Comparison of ENCODE assay signal across 11 mouse cellular contexts in the genomic region with DNA sequence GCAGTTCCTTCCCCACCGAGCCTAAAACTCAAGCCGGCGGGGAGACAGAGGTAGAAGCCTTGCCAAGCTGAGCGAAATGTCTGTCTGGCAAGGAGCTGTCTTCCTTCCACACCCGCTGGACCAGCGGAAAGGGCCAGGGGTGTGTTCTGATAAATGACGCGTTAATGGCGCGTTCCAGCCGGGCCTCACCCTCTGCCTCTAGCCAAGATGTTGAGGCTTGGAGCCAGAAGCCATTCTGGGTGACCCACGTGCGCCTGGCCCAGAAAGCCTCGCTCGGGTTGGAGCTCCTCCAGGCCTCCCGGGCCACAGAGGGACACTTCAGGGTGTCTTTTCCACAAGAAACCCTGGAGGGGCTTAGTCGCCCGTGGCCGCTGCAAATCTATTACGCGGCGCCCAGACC. TPM values are rescaled to one million over a fixed set of nuclear protein-coding genes. Genes with fewer than 3 reads are reported as not detected.
A peak's percentile ranks its signal among the peaks of the same experiment; 100 is the strongest.
DNase-seq lines count a peak whose midpoint lies in the region; ATAC-seq lines count a peak whose summit lies in the region.
"Had no signal": no experiment of that assay in that cellular context is flagged by ENCODE, and none has a peak within 500 bp of the region (broad histone marks: within the 10 kb centered on the region; RNA-seq: fewer than 3 reads in every experiment).

No protein-coding gene starts in this region.

- peak overlapping the region; percentile 23; the same call in 1 of the 2 replicates for H3K4me2 ChIP-seq in heart, embryonic 14.5 days (ENCODE audit: low read length)
- H3K4me2 ChIP-seq in hindbrain, embryonic 14.5 days (replicated peaks), result no peak overlapping the region
- H3K4me2 ChIP-seq: liver, embryonic 13.5 days had no signal

- peaks cover 2 to 7% of the 10 kb centered on the region in 2 experiments; a peak in 3 of 4 replicates for H3K4me1 ChIP-seq in heart, embryonic 14.5 days (ENCODE audit: control insufficient read depth in 2 of 2, insufficient read depth in 2 of 2, low read length in 2 of 2)
- peaks cover 7% of the 10 kb centered on the region; the same call in 1 of the 2 replicates for H3K4me1 ChIP-seq in hindbrain, embryonic 14.5 days (replicated peaks; ENCODE audit: control insufficient read depth, insufficient read depth, low read length)

- 1% methylated on average over 22 of the region's 22 CpGs for WGBS in heart, embryonic 14.5 days
- under 1% methylated on average over 22 of the region's 22 CpGs for WGBS in hindbrain, embryonic 14.5 days

- DNase-seq in Muller cell, postnatal 12 days (ENCODE audit: inconsistent ontology term), result peak; percentile 53
- peak; percentile 54 for DNase-seq in adrenal gland, postnatal 25 days
- peak; percentile 75 to 82 for DNase-seq in lung, adult 18-20 months
- no peak for DNase-seq in hindbrain, embryonic 14.5 days (ENCODE audit: low spot score)
- DNase-seq in thymus, postnatal 10 days (ENCODE audit: low spot score in 2 of 2), result no peak
- no peak for DNase-seq in cerebellum, adult 18-20 months
- DNase-seq in layer of hippocampus, postnatal 14 days (ENCODE audit: low spot score in 2 of 2), result no peak
- DNase-seq: liver, embryonic 13.5 days had no signal

- H3K27me3 ChIP-seq in heart, embryonic 14.5 days (ENCODE audit: control insufficient read depth, insufficient read depth, low read length), result peaks cover 92% of the 10 kb centered on the region
- H3K27me3 ChIP-seq in hindbrain, embryonic 14.5 days (ENCODE audit: control insufficient read depth, insufficient read depth, low read length), result peaks cover 91% of the 10 kb centered on the region

- no peaks in the 10 kb centered on the region for H3K36me3 ChIP-seq in heart, embryonic 14.5 days (ENCODE audit: control insufficient read depth, insufficient read depth, low read length)
- H3K36me3 ChIP-seq in hindbrain, embryonic 14.5 days (replicated peaks; ENCODE audit: control insufficient read depth, insufficient read depth), result no peaks in the 10 kb centered on the region
- H3K36me3 ChIP-seq: liver, embryonic 13.5 days had no signal

- H3K27ac ChIP-seq in heart, embryonic 14.5 days (replicated peaks in 1 of 2; ENCODE audit: control insufficient read depth in 1 of 2, insufficient read depth in 1 of 2, low read depth in 2 of 2, low read length in 2 of 2), result no peak overlapping the region
- H3K27ac ChIP-seq in hindbrain, embryonic 14.5 days, result no peak overlapping the region
- H3K27ac ChIP-seq: liver, embryonic 13.5 days had no signal

- no peak overlapping the region for H3K9ac ChIP-seq in heart, embryonic 14.5 days (ENCODE audit: low read length)
- H3K9ac ChIP-seq in hindbrain, embryonic 14.5 days, result no peak overlapping the region
- H3K9ac ChIP-seq: liver, embryonic 13.5 days had no signal

- ATAC-seq in heart, embryonic 14.5 days (ENCODE audit: insufficient number of reproducible peaks, insufficient read depth, low FRiP score, low read depth), result no peak
- no peak for ATAC-seq in hindbrain, embryonic 14.5 days (ENCODE audit: low FRiP score)

- no peak overlapping the region; a peak in 1 of 4 replicates for H3K4me3 ChIP-seq in heart, embryonic 14.5 days (ENCODE audit: control insufficient read depth in 1 of 2, insufficient read depth in 1 of 2, low read depth in 1 of 2, low read length in 2 of 2)
- no peak overlapping the region for H3K4me3 ChIP-seq in hindbrain, embryonic 14.5 days (replicated peaks; ENCODE audit: low read length)
- H3K4me3 ChIP-seq: liver, embryonic 13.5 days had no signal

- peaks cover 8% of the 10 kb centered on the region; the same call in 1 of the 2 replicates for H3K9me3 ChIP-seq in heart, embryonic 14.5 days (ENCODE audit: control insufficient read depth, low read length)
- H3K9me3 ChIP-seq in hindbrain, embryonic 14.5 days (ENCODE audit: control insufficient read depth, low read length), result no peaks in the 10 kb centered on the region

RNA-seq across cellular contexts. Expression of a gene that starts 4.6 kb away (rescaled TPM):
- total RNA-seq in adrenal gland, postnatal 25 days (2021), result not detected in 2 replicates
- polyA plus RNA-seq in heart, embryonic 14.5 days (2014; fragmentation: Nextera tagmentation; extraction: Ambion mirVana), result not detected in 2 replicates
- polyA plus RNA-seq in hindbrain, embryonic 14.5 days (2014; fragmentation: Nextera tagmentation; extraction: Ambion mirVana), result 1.5 and 2.3 TPM in 2 replicates
- not detected for total RNA-seq in layer of hippocampus, postnatal 14 days (2021)
- total RNA-seq: common myeloid progenitor, adult 5-6 weeks; hematopoietic stem cell, adult 5-6 weeks had no signal

RNA-seq across cellular contexts. Expression of a gene that starts 48.9 kb away (rescaled TPM):
- 0.29 and 0.64 TPM in 2 replicates for total RNA-seq in adrenal gland, postnatal 25 days (2021)
- polyA plus RNA-seq in heart, embryonic 14.5 days (2014; fragmentation: Nextera tagmentation; extraction: Ambion mirVana), result 0.08 and 0.09 TPM in 2 replicates
- polyA plus RNA-seq in hindbrain, embryonic 14.5 days (2014; fragmentation: Nextera tagmentation; extraction: Ambion mirVana), result 0.87 and 1.1 TPM in 2 replicates
- under 1 TPM; 0.21 TPM for total RNA-seq in layer of hippocampus, postnatal 14 days (2021)
- total RNA-seq: common myeloid progenitor, adult 5-6 weeks; hematopoietic stem cell, adult 5-6 weeks had no signal

RNA-seq across cellular contexts. Expression of a gene that starts 56.6 kb away (rescaled TPM):
- 63.1 and 84.1 TPM in 2 replicates for total RNA-seq in adrenal gland, postnatal 25 days (2021)
- 48.6 and 54.0 TPM in 2 replicates for polyA plus RNA-seq in heart, embryonic 14.5 days (2014; fragmentation: Nextera tagmentation; extraction: Ambion mirVana)
- polyA plus RNA-seq in hindbrain, embryonic 14.5 days (2014; fragmentation: Nextera tagmentation; extraction: Ambion mirVana), result 41.3 and 46.5 TPM in 2 replicates
- total RNA-seq in layer of hippocampus, postnatal 14 days (2021), result 10 to 100 TPM; 33.3 to 35.0 TPM

Comparison
In these comparisons a context has a peak if more than half of its experiments do, and no peak if none do; other contexts are left out.
1. DNase-seq: peak in Muller cell, postnatal 12 days (single experiment), adrenal gland, postnatal 25 days (single experiment) and lung, adult 18-20 months (2 of 2); none in hindbrain, embryonic 14.5 days (single experiment), thymus, postnatal 10 days (0 of 2), cerebellum, adult 18-20 months (0 of 2) and layer of hippocampus, postnatal 14 days (0 of 2).